ENCODE assay signal across 20 mouse cellular contexts in genomic region chr16:20691617-20692016, GRCm38 (mm10). TPM values are rescaled to one million over a fixed set of nuclear protein-coding genes. Genes with fewer than 3 reads are reported as not detected.
DNase-seq lines count a peak whose midpoint lies in the region; ATAC-seq and TF ChIP-seq lines count a peak whose summit lies in the region.
"Had no signal": no experiment of that assay in that cellular context is flagged by ENCODE, and none has a peak within 500 bp of the region (broad histone marks: within the 10 kb centered on the region; RNA-seq: fewer than 3 reads in every experiment).

No protein-coding gene starts in this region.

- no peaks in the 10 kb centered on the region for H3K27me3 ChIP-seq in hindbrain, embryonic 13.5 days
- H3K27me3 ChIP-seq in hindbrain, embryonic 10.5 days (ENCODE audit: insufficient read depth, poor library complexity, severe bottlenecking), result peaks cover 17% of the 10 kb centered on the region
- no peaks in the 10 kb centered on the region for H3K27me3 ChIP-seq in neural tube, embryonic 12.5 days (replicated peaks)
- H3K27me3 ChIP-seq in ES-Bruce4 (ENCODE audit: control insufficient read depth, insufficient read depth, low read length, poor library complexity, severe bottlenecking), result no peaks in the 10 kb centered on the region
- no peaks in the 10 kb centered on the region for H3K27me3 ChIP-seq in midbrain, embryonic 11.5 days (ENCODE audit: control insufficient read depth, insufficient read depth, low read length)
- H3K27me3 ChIP-seq: embryonic facial prominence, embryonic 12.5 days; embryonic facial prominence, embryonic 15.5 days had no signal

- H3K4me2 ChIP-seq in hindbrain, embryonic 13.5 days, result no peak overlapping the region
- H3K4me2 ChIP-seq in neural tube, embryonic 12.5 days (replicated peaks), result no peak overlapping the region
- H3K4me2 ChIP-seq in midbrain, embryonic 11.5 days, result no peak overlapping the region
- H3K4me2 ChIP-seq: embryonic facial prominence, embryonic 12.5 days; embryonic facial prominence, embryonic 15.5 days; heart, embryonic 11.5 days; hindbrain, embryonic 14.5 days had no signal

- no peak for TF ChIP-seq EP300 in ES-Bruce4 (IDR thresholded peaks at IDR 0.05; ENCODE audit: insufficient read depth, low read depth, low read length)

- ATAC-seq in hindbrain, embryonic 13.5 days (ENCODE audit: low FRiP score), result no peak
- ATAC-seq in neural tube, embryonic 12.5 days (ENCODE audit: low FRiP score, low read depth), result no peak
- ATAC-seq in midbrain, embryonic 11.5 days (ENCODE audit: low FRiP score), result no peak
- ATAC-seq: forebrain, embryonic 16.5 days; hindbrain, postnatal 0 days; inflammation-experienced regulatory T-cells, adult 6 months had no signal

- no peaks in the 10 kb centered on the region for H3K9me3 ChIP-seq in hindbrain, embryonic 13.5 days
- no peaks in the 10 kb centered on the region for H3K9me3 ChIP-seq in hindbrain, embryonic 10.5 days
- no peaks in the 10 kb centered on the region for H3K9me3 ChIP-seq in neural tube, embryonic 12.5 days
- H3K9me3 ChIP-seq in ES-Bruce4 (replicated peaks; ENCODE audit: control insufficient read depth, insufficient read depth, low read length, poor library complexity, severe bottlenecking), result no peaks in the 10 kb centered on the region
- no peaks in the 10 kb centered on the region for H3K9me3 ChIP-seq in midbrain, embryonic 11.5 days (ENCODE audit: control insufficient read depth, low read length)
- H3K9me3 ChIP-seq: embryonic facial prominence, embryonic 12.5 days; embryonic facial prominence, embryonic 15.5 days; G1E had no signal

- TF ChIP-seq POLR2A in ES-Bruce4 (IDR thresholded peaks at IDR 0.05; ENCODE audit: insufficient read depth, low read length), result no peak

- peaks cover 58% of the 10 kb centered on the region for H3K36me3 ChIP-seq in hindbrain, embryonic 13.5 days
- peaks cover 59% of the 10 kb centered on the region for H3K36me3 ChIP-seq in hindbrain, embryonic 10.5 days
- H3K36me3 ChIP-seq in neural tube, embryonic 12.5 days, result peaks cover 53% of the 10 kb centered on the region
- H3K36me3 ChIP-seq in ES-Bruce4 (ENCODE audit: control insufficient read depth, insufficient read depth, low read length, poor library complexity, severe bottlenecking), result peaks cover 43% of the 10 kb centered on the region
- H3K36me3 ChIP-seq in midbrain, embryonic 11.5 days (ENCODE audit: control insufficient read depth, insufficient read depth, low read length), result peaks cover 29% of the 10 kb centered on the region

- no peak for DNase-seq in hindbrain, embryonic 10.5 days (ENCODE audit: low spot score)
- no peak for DNase-seq in neural tube, embryonic 10.5 days (ENCODE audit: extremely low spot score, low spot score)
- no peak for DNase-seq in right cerebral cortex, postnatal 14 days
- DNase-seq in midbrain, embryonic 11.5 days (ENCODE audit: low spot score, missing footprints), result no peak
- DNase-seq: adrenal gland, adult 2 months; adrenal gland, postnatal 14 days; B cell, adult 2 months; gastrocnemius, adult 2 months; gastrocnemius, postnatal 14 days had no signal

- no peak overlapping the region for H3K4me3 ChIP-seq in hindbrain, embryonic 13.5 days
- H3K4me3 ChIP-seq in hindbrain, embryonic 10.5 days, result no peak overlapping the region
- no peak overlapping the region for H3K4me3 ChIP-seq in neural tube, embryonic 12.5 days
- no peak overlapping the region for H3K4me3 ChIP-seq in ES-Bruce4 (ENCODE audit: low read depth, low read length)
- no peak overlapping the region for H3K4me3 ChIP-seq in midbrain, embryonic 11.5 days (ENCODE audit: low read depth, low read length)
- H3K4me3 ChIP-seq: embryonic facial prominence, embryonic 12.5 days; embryonic facial prominence, embryonic 15.5 days; gastrocnemius, adult 2 months had no signal

- H3K9ac ChIP-seq in hindbrain, embryonic 13.5 days, result no peak overlapping the region
- H3K9ac ChIP-seq in neural tube, embryonic 12.5 days, result no peak overlapping the region
- no peak overlapping the region for H3K9ac ChIP-seq in ES-Bruce4 (ENCODE audit: low read depth, poor library complexity, severe bottlenecking)
- no peak overlapping the region for H3K9ac ChIP-seq in midbrain, embryonic 11.5 days (ENCODE audit: low read length)
- H3K9ac ChIP-seq: embryonic facial prominence, embryonic 12.5 days; embryonic facial prominence, embryonic 15.5 days; hindbrain, embryonic 14.5 days had no signal

- H3K4me1 ChIP-seq in hindbrain, embryonic 13.5 days (replicated peaks), result peaks cover 46% of the 10 kb centered on the region
- H3K4me1 ChIP-seq in hindbrain, embryonic 10.5 days (replicated peaks), result peaks cover 45% of the 10 kb centered on the region
- peaks cover 42% of the 10 kb centered on the region for H3K4me1 ChIP-seq in neural tube, embryonic 12.5 days
- peaks cover 3% of the 10 kb centered on the region for H3K4me1 ChIP-seq in ES-Bruce4 (ENCODE audit: control insufficient read depth, insufficient read depth, low read length)
- peaks cover 25% of the 10 kb centered on the region for H3K4me1 ChIP-seq in midbrain, embryonic 11.5 days (ENCODE audit: control insufficient read depth, insufficient read depth, low read length)

- 82% methylated on average over 1 of the region's 1 CpGs for WGBS in hindbrain, embryonic 13.5 days
- 92% methylated on average over 1 of the region's 1 CpGs for WGBS in hindbrain, embryonic 10.5 days
- WGBS in neural tube, embryonic 12.5 days, result 54% methylated on average over 1 of the region's 1 CpGs
- WGBS in midbrain, embryonic 11.5 days, result 100% methylated on average over 1 of the region's 1 CpGs

- peak overlapping the region; percentile 98; the same call in 1 of the 2 replicates for H3K27ac ChIP-seq in hindbrain, embryonic 13.5 days
- H3K27ac ChIP-seq in hindbrain, embryonic 10.5 days, result no peak overlapping the region
- peak overlapping the region; percentile 43; the same call in 1 of the 2 replicates for H3K27ac ChIP-seq in neural tube, embryonic 12.5 days
- H3K27ac ChIP-seq in ES-Bruce4 (ENCODE audit: insufficient read depth, low read length), result peak overlapping the region; percentile 41
- no peak overlapping the region for H3K27ac ChIP-seq in midbrain, embryonic 11.5 days (ENCODE audit: low read depth, low read length)
- H3K27ac ChIP-seq: embryonic facial prominence, embryonic 12.5 days; embryonic facial prominence, embryonic 15.5 days; gastrocnemius, adult 2 months; hindbrain, embryonic 14.5 days had no signal

- TF ChIP-seq CTCF in ES-Bruce4 (IDR thresholded peaks at IDR 0.05; ENCODE audit: low read depth, low read length), result no peak

RNA-seq across cellular contexts. Expression of gene Fam131a, which starts 1.4 kb away (rescaled TPM):
- 32.7 and 35.1 TPM in 2 replicates for polyA plus RNA-seq in hindbrain, embryonic 13.5 days (2015; fragmentation: Nextera tagmentation; extraction: Ambion mirVana)
- polyA plus RNA-seq in hindbrain, embryonic 10.5 days (2016; fragmentation: Nextera tagmentation; extraction: Ambion mirVana), result 6.7 and 9.4 TPM in 2 replicates
- 20.8 and 24.3 TPM in 2 replicates for polyA plus RNA-seq in neural tube, embryonic 12.5 days (2016; fragmentation: Nextera tagmentation; extraction: Ambion mirVana)
- 5.9 and 7.1 TPM in 2 replicates for polyA plus RNA-seq in ES-Bruce4 (2011; ENCODE audit: insufficient read depth, insufficient read length, low read depth, missing spikeins)
- 8.8 and 12.5 TPM in 2 replicates for polyA plus RNA-seq in midbrain, embryonic 11.5 days (2014; fragmentation: Nextera tagmentation; extraction: Ambion mirVana)

RNA-seq across cellular contexts. Expression of gene Eif4g1, which starts 23.5 kb away (rescaled TPM):
- polyA plus RNA-seq in hindbrain, embryonic 13.5 days (2015; fragmentation: Nextera tagmentation; extraction: Ambion mirVana), result 150 and 151 TPM in 2 replicates
- 181 and 224 TPM in 2 replicates for polyA plus RNA-seq in hindbrain, embryonic 10.5 days (2016; fragmentation: Nextera tagmentation; extraction: Ambion mirVana)
- polyA plus RNA-seq in neural tube, embryonic 12.5 days (2016; fragmentation: Nextera tagmentation; extraction: Ambion mirVana), result 183 and 190 TPM in 2 replicates
- 462 and 483 TPM in 2 replicates for polyA plus RNA-seq in ES-Bruce4 (2011; ENCODE audit: insufficient read depth, insufficient read length, low read depth, missing spikeins)
- 132 and 142 TPM in 2 replicates for polyA plus RNA-seq in midbrain, embryonic 11.5 days (2014; fragmentation: Nextera tagmentation; extraction: Ambion mirVana)

RNA-seq across cellular contexts. Expression of gene Polr2h, which starts 25.8 kb away (rescaled TPM):
- 83.5 and 93.7 TPM in 2 replicates for polyA plus RNA-seq in hindbrain, embryonic 13.5 days (2015; fragmentation: Nextera tagmentation; extraction: Ambion mirVana)
- polyA plus RNA-seq in hindbrain, embryonic 10.5 days (2016; fragmentation: Nextera tagmentation; extraction: Ambion mirVana), result 114 and 140 TPM in 2 replicates
- polyA plus RNA-seq in neural tube, embryonic 12.5 days (2016; fragmentation: Nextera tagmentation; extraction: Ambion mirVana), result 85.4 and 85.5 TPM in 2 replicates
- 90.6 and 94.5 TPM in 2 replicates for polyA plus RNA-seq in ES-Bruce4 (2011; ENCODE audit: insufficient read depth, insufficient read length, low read depth, missing spikeins)
- 104 and 119 TPM in 2 replicates for polyA plus RNA-seq in midbrain, embryonic 11.5 days (2014; fragmentation: Nextera tagmentation; extraction: Ambion mirVana)

RNA-seq across cellular contexts. Expression of gene Clcn2, which starts 25.9 kb away (rescaled TPM):
- polyA plus RNA-seq in hindbrain, embryonic 13.5 days (2015; fragmentation: Nextera tagmentation; extraction: Ambion mirVana), result 30.2 and 31.1 TPM in 2 replicates
- 15.5 and 22.1 TPM in 2 replicates for polyA plus RNA-seq in hindbrain, embryonic 10.5 days (2016; fragmentation: Nextera tagmentation; extraction: Ambion mirVana)
- 40.8 and 43.3 TPM in 2 replicates for polyA plus RNA-seq in neural tube, embryonic 12.5 days (2016; fragmentation: Nextera tagmentation; extraction: Ambion mirVana)
- 8.8 and 10.2 TPM in 2 replicates for polyA plus RNA-seq in ES-Bruce4 (2011; ENCODE audit: insufficient read depth, insufficient read length, low read depth, missing spikeins)
- polyA plus RNA-seq in midbrain, embryonic 11.5 days (2014; fragmentation: Nextera tagmentation; extraction: Ambion mirVana), result 15.1 and 16.0 TPM in 2 replicates

RNA-seq across cellular contexts. Expression of gene Psmd2, which starts 40.2 kb away (rescaled TPM):
- 363 and 367 TPM in 2 replicates for polyA plus RNA-seq in hindbrain, embryonic 13.5 days (2015; fragmentation: Nextera tagmentation; extraction: Ambion mirVana)
- polyA plus RNA-seq in hindbrain, embryonic 10.5 days (2016; fragmentation: Nextera tagmentation; extraction: Ambion mirVana), result 466 and 503 TPM in 2 replicates
- polyA plus RNA-seq in neural tube, embryonic 12.5 days (2016; fragmentation: Nextera tagmentation; extraction: Ambion mirVana), result 412 and 424 TPM in 2 replicates
- 276 and 288 TPM in 2 replicates for polyA plus RNA-seq in ES-Bruce4 (2011; ENCODE audit: insufficient read depth, insufficient read length, low read depth, missing spikeins)
- polyA plus RNA-seq in midbrain, embryonic 11.5 days (2014; fragmentation: Nextera tagmentation; extraction: Ambion mirVana), result 474 and 502 TPM in 2 replicates

Comparison
In these comparisons a context has a peak if more than half of its experiments do, and no peak if none do; other contexts are left out.
1. H3K27ac ChIP-seq: peak in hindbrain, embryonic 13.5 days (single experiment), neural tube, embryonic 12.5 days (single experiment) and ES-Bruce4 (single experiment); none in hindbrain, embryonic 10.5 days (single experiment) and midbrain, embryonic 11.5 days (single experiment).